Mouse (Mus musculus): Measurements from ENCODE around the gene Itgb7.

Itgb7 gene

DNA sequence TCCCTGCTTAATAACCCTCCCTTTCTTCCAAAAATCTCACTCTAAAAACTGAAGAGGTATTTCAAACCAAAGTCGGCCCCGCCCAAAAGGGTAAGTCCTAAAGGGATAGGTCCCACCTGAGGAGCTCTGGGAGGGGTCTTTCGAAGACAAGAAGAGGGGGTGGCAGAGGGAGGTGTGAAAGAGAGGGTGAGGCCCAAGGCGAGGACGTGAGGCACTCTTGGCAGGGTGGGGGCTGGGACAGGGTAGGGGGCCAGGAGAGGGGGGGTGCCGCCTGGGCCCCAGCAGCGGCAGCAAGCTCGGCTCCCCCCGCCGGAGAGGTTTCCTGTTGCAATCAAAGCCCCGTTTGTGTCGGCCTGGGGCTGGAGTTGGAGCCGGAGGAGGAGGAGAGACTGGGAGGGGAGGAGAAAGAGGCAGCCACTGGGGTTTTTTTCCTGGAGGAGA, 17.5 kb upstream of the Itgb7 start:
- DNase-seq (ENCODE audit: low read depth, low spot score): peak; percentile 94

GRCm38 (mm10) chr15:102248812-102249191, 17.1 kb upstream of the Itgb7 start:
- DNase-seq (ENCODE audit: low read depth, low spot score): peak; percentile 71

DNA sequence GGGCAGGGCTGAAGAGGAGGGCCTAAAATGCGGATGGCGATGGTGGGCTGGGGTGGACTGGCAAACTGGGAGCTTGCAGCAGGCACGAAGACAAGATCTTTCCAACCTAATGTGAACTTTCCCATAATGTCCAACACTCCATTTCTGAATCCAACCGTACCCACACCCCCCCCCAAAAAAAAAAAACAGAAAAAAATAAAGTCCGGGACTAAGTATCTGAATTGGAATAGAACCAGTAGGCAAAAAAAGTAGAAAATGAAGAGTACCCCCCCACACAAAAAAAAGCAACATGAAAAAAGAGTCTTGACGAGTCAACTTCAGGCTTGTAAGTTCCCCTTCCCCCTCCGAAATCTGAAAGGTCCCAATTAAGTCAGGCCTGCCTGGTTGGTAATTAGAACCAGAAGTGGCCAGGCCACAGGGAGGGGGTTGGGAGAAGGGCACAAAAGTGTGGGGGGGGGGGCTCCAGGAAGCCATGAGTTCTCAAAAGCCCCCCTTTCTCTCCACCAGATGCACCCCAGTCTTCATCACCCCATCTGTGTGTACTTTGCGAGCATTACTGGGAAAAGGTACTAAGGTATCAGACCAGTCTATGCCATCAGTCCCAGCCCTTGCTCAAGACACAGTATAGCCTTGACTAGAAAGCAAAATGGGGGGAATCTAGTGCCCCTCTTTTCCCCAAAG, 16.5 kb upstream of the Itgb7 start:
- peak; percentile 45 for DNase-seq (ENCODE audit: low read depth, low spot score)

DNA sequence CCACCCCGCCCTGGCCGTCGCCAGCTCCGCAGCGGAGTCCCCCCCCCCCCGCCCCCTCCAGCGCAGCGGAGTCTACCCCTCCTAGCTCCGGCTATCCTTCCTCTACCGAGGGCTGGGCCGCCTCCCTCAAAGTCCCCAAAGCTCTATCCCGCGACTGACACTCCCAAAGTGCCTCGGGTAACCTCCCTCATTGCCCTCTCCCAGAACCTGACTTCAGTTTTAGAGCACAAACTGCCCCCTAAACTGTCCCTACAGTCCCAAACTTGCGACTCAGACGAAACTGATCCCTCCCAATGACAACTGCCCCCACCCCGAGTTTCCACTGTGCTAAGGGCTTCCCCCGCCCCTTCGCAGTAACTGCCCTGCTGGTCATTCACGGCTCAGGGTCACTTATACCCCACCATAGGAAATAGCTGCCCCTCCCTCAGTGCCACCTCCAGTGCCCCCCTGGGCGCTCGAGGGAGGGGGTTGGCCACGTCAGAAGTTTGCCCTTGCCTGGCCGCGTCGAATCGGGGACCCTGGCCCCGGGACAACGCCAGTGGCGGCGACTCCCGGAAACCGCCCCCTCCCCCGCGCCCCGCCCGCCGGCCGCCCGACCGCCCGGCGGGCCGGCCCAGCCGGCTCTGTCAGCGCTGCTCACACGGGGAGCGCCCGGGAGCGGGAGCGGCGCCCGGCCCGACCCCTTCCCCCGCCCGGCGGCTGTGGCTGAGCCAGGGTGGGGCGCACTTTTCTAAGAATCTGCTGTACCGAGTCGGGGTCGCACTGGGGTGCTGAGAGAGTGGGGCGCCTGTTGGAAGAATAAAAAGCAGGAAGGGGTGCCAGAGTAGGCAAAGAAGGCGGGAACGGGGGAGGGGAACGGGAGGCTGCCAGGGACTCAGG, 15.7 kb upstream of the Itgb7 start:
- peak; percentile 74 for DNase-seq (ENCODE audit: low read depth, low spot score)

- DNase-seq (ENCODE audit: low read depth, low spot score): peak; percentile 99
These were observed 15.1 kb upstream of the Itgb7 start for GRCm38 (mm10) chr15:102246866-102247251.

GRCm38 (mm10) chr15:102245891-102246741, 14.4 kb upstream of the Itgb7 start:
- peak; percentile 99 for DNase-seq (ENCODE audit: low read depth, low spot score)

DNA sequence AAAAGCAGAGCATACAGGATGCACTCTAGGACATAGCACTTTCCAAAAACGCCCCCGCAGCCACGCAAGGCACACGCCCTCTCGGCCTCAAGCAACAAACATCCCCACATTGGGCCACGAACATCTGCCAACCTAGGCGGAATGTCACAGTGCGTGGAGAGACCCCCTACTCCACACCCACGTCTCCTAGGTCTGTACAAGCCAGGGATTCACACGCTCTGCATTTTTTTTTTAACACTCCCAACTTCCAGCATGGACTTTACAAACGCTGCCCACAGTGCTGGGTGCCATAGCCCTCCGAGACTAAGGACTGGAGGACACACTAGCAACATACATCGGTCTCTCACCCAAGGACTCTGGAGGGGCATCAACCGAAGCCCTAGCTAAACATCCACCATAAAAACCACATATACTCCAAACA, 13.7 kb upstream of the Itgb7 start:
- peak; percentile 25 for DNase-seq (ENCODE audit: low read depth, low spot score)

GRCm38 (mm10) chr15:102244306-102245191, 12.8 kb upstream of the Itgb7 start:
- no peak for DNase-seq (ENCODE audit: low read depth, low spot score)

DNA sequence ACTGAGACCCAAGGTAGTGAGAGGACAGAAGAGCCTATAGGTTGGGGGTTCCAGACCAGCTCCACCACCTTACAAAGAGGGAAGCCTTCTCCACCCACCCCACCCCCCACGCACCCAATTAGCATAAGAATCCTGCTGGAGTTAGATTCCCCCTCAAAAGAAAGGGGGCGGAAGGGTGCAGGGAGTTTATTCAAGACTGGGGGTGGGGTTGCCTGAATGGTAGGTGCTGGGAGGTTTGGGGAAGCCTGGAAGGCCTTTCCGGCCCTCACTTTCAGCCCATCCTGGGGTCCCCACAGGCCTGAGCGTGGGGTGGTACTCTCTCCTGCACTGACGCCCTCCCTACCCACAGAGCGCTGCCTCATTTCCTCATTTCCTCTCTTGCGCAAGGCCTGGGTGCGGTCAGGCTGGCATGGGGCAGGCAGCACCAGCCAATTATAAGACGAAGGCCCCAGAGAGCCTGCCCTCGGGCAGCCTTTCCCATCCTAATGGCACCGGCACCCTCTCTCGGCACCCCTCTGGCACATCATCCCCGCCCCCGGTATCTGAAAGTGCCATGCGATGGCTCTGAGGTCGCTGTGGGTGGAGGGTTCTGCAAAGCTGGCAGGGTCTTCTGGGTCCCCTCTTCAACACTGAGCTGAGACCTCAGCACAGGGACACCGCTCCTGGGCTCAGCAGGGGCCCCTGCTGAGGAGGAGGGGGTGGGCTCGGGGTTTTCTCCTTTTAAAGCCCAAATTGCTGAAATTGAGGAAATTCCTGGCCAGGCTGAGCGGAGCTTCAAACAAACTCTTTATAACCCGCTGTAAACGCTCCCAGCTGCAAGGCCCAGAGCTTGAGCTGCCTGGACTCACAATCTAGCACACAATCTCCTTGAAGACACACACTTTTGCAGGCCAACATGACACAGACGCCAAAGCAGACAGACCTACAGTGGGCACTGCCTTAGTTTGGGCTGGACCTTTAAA, 11.8 kb upstream of the Itgb7 start:
- DNase-seq (ENCODE audit: low read depth, low spot score): peak; percentile 97

DNA sequence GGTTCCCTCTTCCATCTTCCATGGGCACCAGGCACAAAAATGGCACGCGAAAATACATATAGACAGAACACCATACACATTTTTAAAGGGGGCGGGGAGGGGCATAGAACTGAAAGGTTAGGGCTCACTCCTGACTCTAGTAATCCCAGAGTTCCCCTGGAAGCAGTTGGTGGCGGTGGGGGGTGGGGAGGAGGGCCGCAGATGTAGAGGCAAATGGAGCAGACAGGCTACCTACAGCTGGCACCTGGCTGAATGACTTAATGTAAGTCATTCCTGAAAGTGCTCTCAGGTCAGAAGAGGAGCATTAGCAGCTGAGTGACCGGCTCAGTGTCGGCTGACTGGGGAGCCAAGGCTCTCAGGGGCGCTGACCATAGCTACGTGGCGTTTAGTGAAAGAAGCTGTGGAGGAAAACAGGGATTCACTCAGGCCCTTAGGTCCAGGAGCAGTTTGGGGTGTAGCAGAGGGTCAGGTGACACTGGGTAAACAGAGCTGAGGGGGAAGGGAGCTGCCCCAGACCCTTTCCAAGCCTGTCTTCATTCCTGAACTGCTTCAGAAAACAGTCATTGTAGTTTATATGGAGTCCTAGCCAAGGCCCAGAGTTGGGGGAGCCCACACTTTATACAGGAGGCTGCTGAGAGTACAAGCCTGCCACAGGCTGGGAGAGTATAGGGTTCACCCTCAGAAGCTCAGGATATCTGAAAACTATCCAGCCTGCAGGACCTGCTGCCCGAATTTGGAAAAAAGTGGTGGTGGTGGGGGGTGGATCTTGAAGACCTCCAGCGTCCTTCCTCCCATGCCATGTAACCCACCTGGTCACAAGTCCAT, 10.9 kb upstream of the Itgb7 start:
- DNase-seq (ENCODE audit: low read depth, low spot score): peak; percentile 79

GRCm38 (mm10) chr15:102240607-102241006, 8.9 kb upstream of the Itgb7 start:
- peak; percentile 99 for DNase-seq (ENCODE audit: low read depth, low spot score)

DNA sequence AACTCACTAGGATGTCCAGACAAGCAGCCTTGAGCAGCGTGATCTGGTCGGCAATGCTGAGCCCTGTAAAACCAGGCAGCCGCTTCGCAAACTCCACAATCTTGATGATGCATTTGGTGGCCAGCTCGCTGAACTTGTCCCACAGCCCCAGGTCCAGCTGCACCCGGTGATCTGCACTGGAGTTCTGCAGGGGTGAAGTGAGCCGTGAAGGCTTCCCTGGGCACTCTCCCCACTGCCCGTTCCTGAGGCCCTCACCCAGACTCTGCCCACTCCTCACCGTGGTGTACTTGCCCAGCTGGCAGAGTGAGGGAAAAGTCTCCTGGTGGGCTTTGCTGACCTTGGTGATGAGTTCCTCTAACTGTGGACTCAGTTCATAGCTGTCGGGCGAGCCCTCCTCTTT, 8.1 kb upstream of the Itgb7 start:
- peak; percentile 49 for DNase-seq (ENCODE audit: low read depth, low spot score)

DNA sequence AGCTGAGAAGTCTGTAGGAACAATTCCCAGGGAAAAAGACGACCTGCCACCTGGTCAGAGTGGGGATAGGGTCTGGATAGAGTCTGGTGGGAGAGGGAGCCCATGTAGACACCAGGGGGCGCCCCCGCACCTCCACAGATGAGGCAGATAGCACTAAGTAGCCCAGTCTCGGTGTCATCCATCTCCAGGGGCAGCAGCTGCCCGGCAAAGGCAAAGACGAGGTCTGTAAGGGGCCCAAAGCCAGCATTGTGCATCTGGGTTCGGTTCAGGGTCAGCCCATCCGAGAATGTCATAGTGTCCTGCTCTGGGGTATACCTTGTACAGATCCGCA, 7.5 kb upstream of the Itgb7 start:
- peak; percentile 89 for DNase-seq (ENCODE audit: low read depth, low spot score)

- DNase-seq (ENCODE audit: low read depth, low spot score): no peak
These were observed 7.0 kb upstream of the Itgb7 start for GRCm38 (mm10) chr15:102238543-102239259.

- peak; percentile 90 for DNase-seq (ENCODE audit: low read depth, low spot score)
These were observed 3.8 kb upstream of the Itgb7 start for GRCm38 (mm10) chr15:102235371-102236027.

- DNase-seq (ENCODE audit: low read depth, low spot score): peak; percentile 38
These were observed 2.2 kb upstream of the Itgb7 start for GRCm38 (mm10) chr15:102233896-102234295.

DNA sequence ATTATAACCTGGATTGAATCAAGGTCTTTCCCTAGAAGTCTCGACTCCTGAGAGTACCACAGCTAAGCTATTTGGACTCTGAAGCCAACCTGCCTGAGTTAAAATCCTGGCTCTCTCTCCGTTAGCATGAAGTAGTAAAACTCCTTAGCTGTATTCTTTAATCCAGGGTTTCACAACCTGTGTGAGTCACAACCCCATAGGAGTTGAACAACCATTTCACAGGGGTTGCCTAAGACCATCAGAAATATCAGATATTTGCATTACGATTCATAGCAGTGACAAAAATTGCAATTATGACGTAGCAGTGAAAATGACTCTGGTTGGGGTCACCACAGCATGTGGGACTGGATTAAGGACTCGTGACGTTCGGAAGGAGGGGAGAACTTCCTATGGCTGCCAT, 1.0 kb upstream of the Itgb7 start:
- no peak for DNase-seq (ENCODE audit: low read depth, low spot score)
